Mouse (Mus musculus) stomach, embryonic 16.5 days (tissue): ENCODE measurements around the gene Slc1a3. TPM values are rescaled to one million over a fixed set of nuclear protein-coding genes. Genes with fewer than 3 reads are reported as not detected.

Experiments
- ATAC-seq: fragments of 200-750 bp; cut with Nextera tagmentation; 2 replicates; pipeline ENCODE4 v1.8.0; 2017; ENCODE audit warnings: moderate number of reproducible peaks, moderate TSS enrichment; ENCODE audit not compliant: insufficient read depth, low FRiP score
- H3K27ac ChIP-seq: fragments of 300-500 bp; sonication (generic); 2 replicates; pipeline ENCODE4 v1.5.1; 2014; ENCODE audit warnings: low read length
- H3K27me3 ChIP-seq: fragments of 300-500 bp; sonication (generic); 2 replicates; pipeline ENCODE4 v1.6.1; 2014; ENCODE audit warnings: low read length, control low read depth, mixed read lengths; ENCODE audit not compliant: control insufficient read depth, insufficient read depth
- H3K36me3 ChIP-seq: fragments of 300-500 bp; sonication (generic); 2 replicates; pipeline ENCODE4 v1.6.1; 2014; ENCODE audit warnings: low read length; ENCODE audit not compliant: control insufficient read depth, insufficient read depth
- H3K4me1 ChIP-seq: fragments of 300-500 bp; sonication (generic); 2 replicates; pipeline ENCODE4 v1.6.1; 2014; ENCODE audit warnings: low read length, control low read depth, mixed read lengths; ENCODE audit not compliant: control insufficient read depth, insufficient read depth
- H3K4me2 ChIP-seq: fragments of 300-500 bp; sonication (generic); 2 replicates; pipeline ENCODE4 v1.6.1; 2014; ENCODE audit warnings: low read depth, low read length, mixed read lengths
- H3K4me3 ChIP-seq: fragments of 300-500 bp; sonication (generic); replicated peaks from 2 replicates; pipeline ENCODE4 v1.5.1; 2014; ENCODE audit warnings: mild to moderate bottlenecking, low read length
- H3K9ac ChIP-seq: fragments of 300-500 bp; sonication (generic); 2 replicates; pipeline ENCODE4 v1.6.1; 2014; ENCODE audit warnings: low read length
- H3K9me3 ChIP-seq: fragments of 300-500 bp; sonication (generic); replicated peaks from 2 replicates; pipeline ENCODE4 v1.6.1; 2016; ENCODE audit warnings: low read length, control low read depth; ENCODE audit not compliant: control insufficient read depth
- whole genome bisulfite sequencing: fragments of 180-500 bp; shearing (Covaris S2); extraction: QIAGEN DNeasy Blood & Tissue Kit; methylation state at CpG from one replicate; pipeline ENCODE4 v1.1.7; 2014; 5-methylcytosine and 5-hydroxymethylcytosine counted together
- polyA plus RNA-seq: library from polyadenylated mRNA; unstranded; fragments of >200 nt; fragmentation: Nextera tagmentation; extraction: Ambion mirVana; gene quantifications from 2 replicates; pipeline ENCODE4 v1.2.1, GENCODE M21; 2015

Gene Slc1a3
- polyA plus RNA-seq, 1 experiment from 2014 or later = 14.2 TPM

GRCm38 (mm10) chr15:8686846-8687245 lies 23.7 kb downstream of the Slc1a3 start:
- no peak overlapping the region for H3K9ac ChIP-seq
- H3K27me3 ChIP-seq = no peaks in the 10 kb centered on the region
- H3K4me3 ChIP-seq = no peak overlapping the region
- ATAC-seq = no peak
- H3K9me3 ChIP-seq = no peaks in the 10 kb centered on the region
- H3K4me1 ChIP-seq = no peaks in the 10 kb centered on the region
- no peaks in the 10 kb centered on the region for H3K36me3 ChIP-seq
- no peak overlapping the region for H3K27ac ChIP-seq
- WGBS = 86% methylated on average over 4 of the region's 4 CpGs
- H3K4me2 ChIP-seq = no peak overlapping the region

DNA sequence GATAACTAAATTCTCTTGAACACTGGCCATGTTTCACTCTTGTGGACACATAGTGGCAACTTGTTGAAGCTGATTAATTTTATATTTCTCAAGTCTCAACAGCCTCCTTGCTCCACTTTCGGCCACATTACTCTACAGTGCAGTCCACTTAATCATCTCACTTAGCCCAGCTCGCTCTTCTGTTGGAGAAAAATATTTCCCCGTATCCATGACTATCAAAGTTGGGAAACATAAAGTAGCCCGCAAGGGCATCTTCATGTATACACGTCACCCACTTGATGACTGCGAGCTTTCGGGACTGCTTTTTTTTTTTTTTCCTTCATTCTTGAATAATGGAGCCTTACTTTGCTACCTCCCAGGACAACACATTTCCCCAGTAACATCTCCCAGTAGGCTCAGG lies 25.1 kb downstream of the Slc1a3 start:
- H3K4me1 ChIP-seq = no peaks in the 10 kb centered on the region
- no peaks in the 10 kb centered on the region for H3K36me3 ChIP-seq
- WGBS = 75% methylated on average over 7 of the region's 7 CpGs
- H3K4me2 ChIP-seq = no peak overlapping the region
- H3K9me3 ChIP-seq = no peaks in the 10 kb centered on the region
- H3K4me3 ChIP-seq = no peak overlapping the region
- no peaks in the 10 kb centered on the region for H3K27me3 ChIP-seq
- no peak for ATAC-seq
- H3K27ac ChIP-seq = no peak overlapping the region
- H3K9ac ChIP-seq = no peak overlapping the region

- Histone ChIP-seq H3K27ac (no peak overlapping the region), H3K4me3 (no peak overlapping the region), H3K4me1 (no peaks in the 10 kb centered on the region), H3K27me3 (no peaks in the 10 kb centered on the region), H3K36me3 (no peaks in the 10 kb centered on the region), H3K9ac (no peak overlapping the region), H3K9me3 (no peaks in the 10 kb centered on the region), H3K4me2 (no peak overlapping the region)
- WGBS = 82% methylated on average over 3 of the region's 3 CpGs
- no peak for ATAC-seq
Measured at GRCm38 (mm10) chr15:8684263-8684662, 26.3 kb downstream of the Slc1a3 start.

DNA sequence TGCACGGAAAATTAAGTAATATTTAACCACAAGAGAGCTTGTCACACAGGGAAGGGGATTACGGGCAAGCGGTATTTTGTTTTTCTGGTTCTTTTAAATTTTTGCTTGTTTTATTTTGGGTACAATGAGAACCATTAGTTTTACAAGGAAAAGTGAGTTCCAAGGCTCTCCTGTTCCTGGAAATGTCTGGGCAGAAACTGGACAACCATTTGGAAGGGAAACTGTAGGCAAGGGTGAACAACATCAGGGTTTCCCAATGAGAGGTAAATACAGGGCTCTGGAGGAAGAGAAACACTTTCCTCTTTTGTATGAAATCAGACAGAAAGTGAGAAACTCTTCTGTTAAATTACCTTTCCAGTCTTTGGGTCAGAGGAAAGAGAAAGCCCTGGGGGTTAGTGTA lies 27.7 kb downstream of the Slc1a3 start:
- H3K27me3 ChIP-seq = no peaks in the 10 kb centered on the region
- no peak overlapping the region for H3K4me2 ChIP-seq
- H3K4me1 ChIP-seq = no peaks in the 10 kb centered on the region
- no peak overlapping the region for H3K9ac ChIP-seq
- 77% methylated on average over 3 of the region's 3 CpGs for WGBS
- no peak overlapping the region for H3K4me3 ChIP-seq
- no peaks in the 10 kb centered on the region for H3K9me3 ChIP-seq
- H3K27ac ChIP-seq = no peak overlapping the region
- ATAC-seq = no peak
- H3K36me3 ChIP-seq = no peaks in the 10 kb centered on the region

DNA sequence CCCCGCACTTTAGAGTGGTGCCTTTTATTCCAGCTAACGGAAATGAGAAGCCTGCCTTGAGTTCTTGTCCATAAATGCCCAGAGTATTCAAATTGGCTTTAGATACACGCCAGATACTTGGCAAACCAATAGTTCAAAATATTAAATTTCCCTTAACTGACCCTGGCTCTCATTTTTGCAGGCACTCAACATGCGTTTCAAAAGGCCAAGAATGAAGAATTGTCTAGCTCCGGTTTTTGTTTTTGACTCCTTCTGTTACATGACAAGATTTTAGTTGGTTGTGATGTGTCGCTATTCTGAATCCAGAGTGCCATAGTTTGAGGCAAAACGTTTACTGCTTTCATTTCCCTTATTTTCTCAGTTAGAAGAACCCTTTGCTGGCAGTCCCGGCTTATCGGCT lies 28.1 kb downstream of the Slc1a3 start:
- no peak overlapping the region for H3K4me2 ChIP-seq
- 75% methylated on average over 9 of the region's 9 CpGs for WGBS
- H3K36me3 ChIP-seq = no peaks in the 10 kb centered on the region
- no peaks in the 10 kb centered on the region for H3K27me3 ChIP-seq
- H3K4me1 ChIP-seq = no peaks in the 10 kb centered on the region
- no peak overlapping the region for H3K27ac ChIP-seq
- no peak for ATAC-seq
- no peak overlapping the region for H3K9ac ChIP-seq
- no peaks in the 10 kb centered on the region for H3K9me3 ChIP-seq
- no peak overlapping the region for H3K4me3 ChIP-seq

DNA sequence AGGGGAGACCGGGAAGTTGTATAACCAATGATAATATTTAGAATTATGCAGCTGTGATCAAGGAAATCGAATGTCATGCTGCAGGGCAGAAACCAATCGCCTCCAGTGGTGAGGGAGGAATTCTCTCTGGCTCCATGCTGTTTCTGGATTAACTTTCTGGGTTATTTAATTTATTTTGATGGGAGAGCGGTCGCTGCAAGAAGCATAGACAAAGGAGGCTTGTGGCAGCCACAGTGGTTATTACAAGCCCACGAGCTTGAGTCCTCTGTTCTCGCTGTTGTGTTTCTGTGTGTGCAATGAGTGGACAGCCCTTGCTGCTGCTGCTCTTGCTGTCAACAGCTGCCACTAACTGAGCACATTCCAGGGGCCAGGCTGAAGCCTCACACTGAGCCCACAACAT lies 28.6 kb downstream of the Slc1a3 start:
- Histone ChIP-seq H3K36me3 (no peaks in the 10 kb centered on the region), H3K9me3 (no peaks in the 10 kb centered on the region), H3K4me1 (no peaks in the 10 kb centered on the region), H3K27me3 (no peaks in the 10 kb centered on the region), H3K9ac (no peak overlapping the region), H3K4me2 (no peak overlapping the region), H3K27ac (no peak overlapping the region), H3K4me3 (no peak overlapping the region)
- WGBS = 68% methylated on average over 7 of the region's 7 CpGs
- no peak for ATAC-seq

- no peaks in the 10 kb centered on the region for H3K9me3 ChIP-seq
- no peak overlapping the region for H3K4me3 ChIP-seq
- no peak overlapping the region for H3K27ac ChIP-seq
- no peak for ATAC-seq
- H3K27me3 ChIP-seq = no peaks in the 10 kb centered on the region
- WGBS = 85% methylated on average over 5 of the region's 5 CpGs
- H3K4me2 ChIP-seq = no peak overlapping the region
- H3K36me3 ChIP-seq = no peaks in the 10 kb centered on the region
- no peak overlapping the region for H3K9ac ChIP-seq
- no peaks in the 10 kb centered on the region for H3K4me1 ChIP-seq
Measured at GRCm38 (mm10) chr15:8681009-8681408, 29.6 kb downstream of the Slc1a3 start.

GRCm38 (mm10) chr15:8676959-8677358 lies 33.6 kb downstream of the Slc1a3 start:
- no peaks in the 10 kb centered on the region for H3K9me3 ChIP-seq

GRCm38 (mm10) chr15:8676211-8676691 lies 34.3 kb downstream of the Slc1a3 start:
- Histone ChIP-seq H3K4me1 (no peaks in the 10 kb centered on the region), H3K4me2 (no peak overlapping the region), H3K27ac (no peak overlapping the region), H3K9ac (no peak overlapping the region), H3K4me3 (no peak overlapping the region), H3K36me3 (no peaks in the 10 kb centered on the region), H3K27me3 (no peaks in the 10 kb centered on the region), H3K9me3 (no peaks in the 10 kb centered on the region)
- 23% methylated on average over 5 of the region's 5 CpGs for WGBS
- ATAC-seq = no peak

More at GRCm38 (mm10) chr15:8676959-8677358, 33.6 kb downstream of the Slc1a3 start:
- no peak for ATAC-seq
- Histone ChIP-seq H3K4me3 (no peak overlapping the region), H3K9ac (no peak overlapping the region), H3K36me3 (no peaks in the 10 kb centered on the region), H3K27ac (no peak overlapping the region), H3K4me1 (no peaks in the 10 kb centered on the region), H3K27me3 (no peaks in the 10 kb centered on the region), H3K4me2 (no peak overlapping the region)
- WGBS = 86% methylated on average over 2 of the region's 2 CpGs

GRCm38 (mm10) chr15:8675616-8676015 lies 34.9 kb downstream of the Slc1a3 start:
- Histone ChIP-seq H3K4me1 (no peaks in the 10 kb centered on the region), H3K4me2 (no peak overlapping the region), H3K27me3 (no peaks in the 10 kb centered on the region), H3K27ac (no peak overlapping the region), H3K9ac (no peak overlapping the region), H3K9me3 (no peaks in the 10 kb centered on the region), H3K4me3 (no peak overlapping the region), H3K36me3 (no peaks in the 10 kb centered on the region)
- no peak for ATAC-seq
- 92% methylated on average over 4 of the region's 4 CpGs for WGBS
